Mouse (Mus musculus) heart, embryonic 12.5 days (tissue): ENCODE data around the gene Sec14l2. TPM values are rescaled to one million over a fixed set of nuclear protein-coding genes. Genes with fewer than 3 reads are reported as not detected.
"Not testable (repeated sequence)": the region's sequence is repeated elsewhere in the genome, so short reads cannot be mapped to it uniquely, and the experiment has no call there.

Experiments
- ATAC-seq: fragments of 200-750 bp; cut with Nextera tagmentation; 2 replicates; pipeline ENCODE4 v1.8.0; 2017; ENCODE audit warnings: moderate TSS enrichment, moderate library complexity; ENCODE audit not compliant: insufficient number of reproducible peaks, low FRiP score
- H3K27ac ChIP-seq: fragments of 300-500 bp; sonication (generic); 2 replicates; pipeline ENCODE4 v1.5.1; 2016; ENCODE audit warnings: mild to moderate bottlenecking, moderate library complexity; ENCODE audit not compliant: poor library complexity, severe bottlenecking
- H3K27me3 ChIP-seq: fragments of 300-500 bp; sonication (generic); replicated peaks from 2 replicates; pipeline ENCODE4 v1.6.1; 2016; ENCODE audit warnings: mild to moderate bottlenecking, moderate library complexity
- H3K36me3 ChIP-seq: fragments of 300-500 bp; sonication (generic); 2 replicates; pipeline ENCODE4 v1.6.1; 2016; ENCODE audit warnings: mild to moderate bottlenecking, moderate library complexity
- H3K4me1 ChIP-seq: fragments of 300-500 bp; sonication (generic); replicated peaks from 2 replicates; pipeline ENCODE4 v1.6.1; 2016; ENCODE audit warnings: mild to moderate bottlenecking
- H3K4me2 ChIP-seq: fragments of 300-500 bp; sonication (generic); 2 replicates; pipeline ENCODE4 v1.6.1; 2016; ENCODE audit warnings: mild to moderate bottlenecking, moderate library complexity
- H3K4me3 ChIP-seq: fragments of 300-500 bp; sonication (generic); 2 replicates; pipeline ENCODE4 v1.5.1; 2016; ENCODE audit warnings: mild to moderate bottlenecking
- H3K9ac ChIP-seq: fragments of 300-500 bp; sonication (generic); 2 replicates; pipeline ENCODE4 v1.6.1; 2016; ENCODE audit warnings: mild to moderate bottlenecking, moderate library complexity
- H3K9me3 ChIP-seq: fragments of 300-500 bp; sonication (generic); replicated peaks from 2 replicates; pipeline ENCODE4 v1.6.1; 2016; ENCODE audit warnings: mild to moderate bottlenecking, moderate library complexity
- WGBS: fragments of 180-500 bp; shearing (Covaris S2); methylation state at CpG from one replicate; pipeline ENCODE4 v1.1.7; 2016; 5-methylcytosine and 5-hydroxymethylcytosine counted together
- polyA plus RNA-seq: library from polyadenylated mRNA; unstranded; fragments of >200 nt; fragmentation: Nextera tagmentation; extraction: Ambion mirVana; gene quantifications from 2 replicates; pipeline ENCODE4 v1.2.1, GENCODE M21; 2016

The Sec14l2 gene
- polyA plus RNA-seq, 1 experiment from 2014 or later, result 1.1 TPM

DNA sequence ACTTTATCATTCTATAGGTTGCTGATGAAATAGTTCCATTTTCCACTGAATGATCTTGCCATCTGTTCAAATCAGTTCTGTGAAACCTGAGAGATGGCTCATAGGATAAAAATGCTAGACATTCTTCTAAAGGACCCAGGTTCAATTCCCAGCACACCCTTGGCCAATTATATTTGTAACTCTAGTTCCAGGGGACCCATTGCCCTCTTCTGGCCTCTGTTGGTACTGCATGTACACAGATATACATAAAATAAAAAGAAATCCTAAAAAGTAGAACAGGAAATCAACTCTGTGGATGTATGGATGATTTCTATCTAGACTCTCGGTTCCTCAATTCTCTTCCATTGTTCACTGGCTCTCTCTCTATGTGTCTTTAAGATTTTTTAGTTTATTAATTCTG lies 3.8 kb upstream of the Sec14l2 start:
- no peaks in the 10 kb centered on the region for H3K36me3 ChIP-seq
- no peaks in the 10 kb centered on the region for H3K27me3 ChIP-seq
- WGBS, result 74% methylated on average over 1 of the region's 1 CpGs
- ATAC-seq, result no peak
- H3K9ac ChIP-seq, result no peak overlapping the region
- peaks cover 19% of the 10 kb centered on the region for H3K9me3 ChIP-seq
- H3K27ac ChIP-seq, result no peak overlapping the region
- H3K4me1 ChIP-seq, result 0 out of 2 replicates have a peak, but pooled peaks cover 3% of the 10 kb centered on the region
- no peak overlapping the region for H3K4me2 ChIP-seq
- no peak overlapping the region for H3K4me3 ChIP-seq

GRCm38 (mm10) chr11:4123922-4124321 lies 707 bp upstream of the Sec14l2 start:
- no peaks in the 10 kb centered on the region for H3K36me3 ChIP-seq
- H3K4me2 ChIP-seq, result no peak overlapping the region
- 52% methylated on average over 5 of the region's 5 CpGs for WGBS
- H3K9me3 ChIP-seq, result peaks cover 19% of the 10 kb centered on the region
- no peak for ATAC-seq
- no peak overlapping the region for H3K4me3 ChIP-seq
- H3K4me1 ChIP-seq, result peaks cover 14% of the 10 kb centered on the region
- peaks cover 8% of the 10 kb centered on the region; the same call in 1 of the 2 replicates for H3K27me3 ChIP-seq
- H3K9ac ChIP-seq, result no peak overlapping the region
- no peak overlapping the region for H3K27ac ChIP-seq

- 77% methylated on average over 5 of the region's 5 CpGs for WGBS
- Histone ChIP-seq H3K27ac (no peak overlapping the region), H3K9me3 (peaks cover 19% of the 10 kb centered on the region), H3K4me3 (no peak overlapping the region), H3K36me3 (no peaks in the 10 kb centered on the region), H3K27me3 (peaks cover 15% of the 10 kb centered on the region), H3K4me1 (peaks cover 30% of the 10 kb centered on the region), H3K4me2 (no peak overlapping the region), H3K9ac (no peak overlapping the region)
- ATAC-seq, result no peak
Measured at GRCm38 (mm10) chr11:4122226-4122625, 989 bp downstream of the Sec14l2 start.

DNA sequence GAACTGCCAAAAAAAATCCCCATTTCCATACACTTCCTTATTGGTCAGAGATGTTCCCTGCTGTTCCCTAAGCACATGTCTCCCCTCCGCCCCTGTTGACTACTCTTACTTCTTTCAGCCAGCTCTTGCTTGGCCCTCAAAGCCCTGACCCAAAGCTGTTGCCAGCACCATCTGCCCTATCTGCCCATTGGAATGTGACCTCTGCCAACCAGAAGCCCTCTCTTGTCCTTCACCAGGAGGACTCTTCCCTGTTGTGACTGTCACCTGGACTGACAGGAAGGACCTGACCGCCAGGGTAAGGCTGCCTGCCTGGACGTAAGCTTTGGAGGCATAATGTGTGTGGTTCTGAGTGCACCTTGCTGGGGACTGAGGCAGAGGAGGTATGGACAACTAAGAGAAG lies 1.5 kb downstream of the Sec14l2 start:
- Histone ChIP-seq H3K4me3 (no peak overlapping the region), H3K27ac (no peak overlapping the region), H3K36me3 (no peaks in the 10 kb centered on the region), H3K4me2 (no peak overlapping the region), H3K27me3 (peaks cover 20% of the 10 kb centered on the region), H3K9ac (no peak overlapping the region), H3K4me1 (peaks cover 35% of the 10 kb centered on the region), H3K9me3 (peaks cover 16% of the 10 kb centered on the region)
- 79% methylated on average over 3 of the region's 3 CpGs for WGBS
- ATAC-seq, result no peak

DNA sequence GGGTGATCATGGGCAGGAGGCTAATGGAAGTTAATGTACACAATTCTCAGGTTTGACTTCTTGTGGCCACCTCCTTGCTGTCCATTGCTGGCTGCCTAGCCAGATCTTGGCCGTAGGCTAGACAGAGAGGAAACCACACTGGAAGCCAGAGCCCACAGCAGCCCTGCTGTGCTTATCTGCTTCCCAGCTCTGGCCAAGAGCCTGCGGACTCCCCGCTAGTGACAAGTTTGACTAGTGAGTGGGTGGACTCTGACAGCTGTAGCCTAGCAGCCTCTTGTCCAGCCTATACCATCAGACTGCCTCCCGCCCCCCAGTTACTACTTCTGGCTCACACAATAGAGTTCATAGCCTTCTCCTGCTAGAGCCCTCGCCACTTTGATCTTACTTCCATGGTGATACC lies 3.6 kb downstream of the Sec14l2 start:
- no peak overlapping the region for H3K9ac ChIP-seq
- WGBS, result 16% methylated on average over 5 of the region's 5 CpGs
- H3K9me3 ChIP-seq, result no peaks in the 10 kb centered on the region
- no peak overlapping the region for H3K4me2 ChIP-seq
- peaks cover 28% of the 10 kb centered on the region for H3K27me3 ChIP-seq
- peaks cover 37% of the 10 kb centered on the region for H3K4me1 ChIP-seq
- H3K36me3 ChIP-seq, result no peaks in the 10 kb centered on the region
- no peak overlapping the region for H3K4me3 ChIP-seq
- H3K27ac ChIP-seq, result no peak overlapping the region
- no peak for ATAC-seq

- Histone ChIP-seq H3K4me3 (peak overlapping the region; percentile 56), H3K27ac (no peak overlapping the region), H3K27me3 (peaks cover 28% of the 10 kb centered on the region), H3K9me3 (no peaks in the 10 kb centered on the region), H3K36me3 (no peaks in the 10 kb centered on the region), H3K4me1 (peaks cover 37% of the 10 kb centered on the region), H3K9ac (peak overlapping the region; percentile 66), H3K4me2 (peak overlapping the region; percentile 96)
- WGBS, result 2% methylated on average over 41 of the region's 41 CpGs
- peak; percentile 28 for ATAC-seq
Measured at GRCm38 (mm10) chr11:4118081-4118921, 4.9 kb downstream of the Sec14l2 start.

GRCm38 (mm10) chr11:4117372-4118071 lies 5.7 kb downstream of the Sec14l2 start:
- H3K4me3 ChIP-seq, result peak overlapping the region; percentile 56
- peaks cover 28% of the 10 kb centered on the region for H3K27me3 ChIP-seq
- ATAC-seq, result no peak
- H3K27ac ChIP-seq, result no peak overlapping the region
- H3K9ac ChIP-seq, result peak overlapping the region; percentile 66; the same call in 1 of the 2 replicates
- peaks cover 37% of the 10 kb centered on the region for H3K4me1 ChIP-seq
- H3K9me3 ChIP-seq, result no peaks in the 10 kb centered on the region
- 16% methylated on average over 3 of the region's 3 CpGs for whole genome bisulfite sequencing
- no peaks in the 10 kb centered on the region for H3K36me3 ChIP-seq
- peak overlapping the region; percentile 96 for H3K4me2 ChIP-seq

GRCm38 (mm10) chr11:4116458-4117141 lies 6.6 kb downstream of the Sec14l2 start:
- H3K9me3 ChIP-seq, result no peaks in the 10 kb centered on the region
- H3K4me3 ChIP-seq, result no peak overlapping the region
- H3K4me1 ChIP-seq, result peaks cover 37% of the 10 kb centered on the region
- no peaks in the 10 kb centered on the region for H3K36me3 ChIP-seq
- no peak overlapping the region for H3K9ac ChIP-seq
- 57% methylated on average over 11 of the region's 11 CpGs for WGBS
- no peak overlapping the region for H3K27ac ChIP-seq
- no peak overlapping the region for H3K4me2 ChIP-seq
- ATAC-seq, result no peak
- peaks cover 28% of the 10 kb centered on the region for H3K27me3 ChIP-seq

- H3K36me3 ChIP-seq, result no peaks in the 10 kb centered on the region
- H3K4me2 ChIP-seq, result no peak overlapping the region
- no peak overlapping the region for H3K9ac ChIP-seq
- no peak overlapping the region for H3K4me3 ChIP-seq
- H3K9me3 ChIP-seq, result no peaks in the 10 kb centered on the region
- no peak overlapping the region for H3K27ac ChIP-seq
- no peak for ATAC-seq
- H3K27me3 ChIP-seq, result peaks cover 28% of the 10 kb centered on the region
- H3K4me1 ChIP-seq, result peaks cover 37% of the 10 kb centered on the region
- WGBS, result 87% methylated on average over 4 of the region's 4 CpGs
Measured at GRCm38 (mm10) chr11:4115407-4115806, 7.8 kb downstream of the Sec14l2 start.

DNA sequence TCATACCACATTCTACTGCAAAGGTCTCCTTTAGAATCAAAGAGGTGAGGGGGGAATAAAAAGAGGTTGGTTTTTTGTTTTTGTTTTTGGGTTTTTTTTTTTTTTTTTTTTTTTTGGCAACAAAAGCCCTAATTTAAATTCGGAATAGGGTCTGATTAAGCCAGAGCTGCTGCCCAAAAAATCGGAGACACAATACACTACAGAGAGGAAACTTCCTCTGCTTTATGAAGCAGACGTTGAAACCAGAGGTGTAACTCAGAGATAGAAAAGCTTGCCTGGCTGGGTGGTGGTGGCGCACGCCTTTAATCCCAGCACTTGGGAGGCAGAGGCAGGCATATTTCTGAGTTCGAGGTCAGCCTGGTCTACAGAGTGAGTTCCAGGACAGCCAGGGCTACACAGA lies 8.7 kb downstream of the Sec14l2 start:
- not testable (repeated sequence) for ATAC-seq, H3K36me3 ChIP-seq, H3K4me3 ChIP-seq, H3K4me2 ChIP-seq, H3K9ac ChIP-seq, H3K27ac ChIP-seq, H3K9me3 ChIP-seq
- 75% methylated on average over 6 of the region's 6 CpGs for WGBS
- Histone ChIP-seq H3K27me3 (peaks cover 27% of the 10 kb centered on the region), H3K4me1 (peaks cover 29% of the 10 kb centered on the region)

DNA sequence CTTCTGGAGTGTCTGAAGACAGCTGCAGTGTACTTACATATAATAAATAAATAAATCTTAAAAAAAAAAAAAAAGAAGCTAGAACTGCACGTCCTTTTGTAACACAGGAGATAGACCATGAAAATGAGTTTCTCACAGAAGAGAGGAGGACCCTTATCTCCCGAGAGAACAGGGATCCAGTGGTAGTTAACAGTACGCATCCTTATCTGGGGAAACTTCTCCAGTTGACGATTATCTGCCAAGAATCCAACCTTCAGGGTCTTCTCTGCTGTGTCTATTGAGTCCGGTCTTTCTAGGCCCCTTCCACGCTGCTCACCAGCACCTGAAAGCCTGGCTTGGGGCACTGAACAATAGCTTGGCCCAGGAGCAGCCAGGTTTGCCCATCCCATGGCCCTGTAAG lies 9.2 kb downstream of the Sec14l2 start:
- H3K9me3 ChIP-seq, result no peaks in the 10 kb centered on the region
- H3K4me2 ChIP-seq, result no peak overlapping the region
- no peak overlapping the region for H3K9ac ChIP-seq
- peaks cover 21% of the 10 kb centered on the region for H3K27me3 ChIP-seq
- no peak for ATAC-seq
- H3K4me3 ChIP-seq, result no peak overlapping the region
- 69% methylated on average over 6 of the region's 6 CpGs for WGBS
- no peak overlapping the region for H3K27ac ChIP-seq
- peaks cover 24% of the 10 kb centered on the region for H3K4me1 ChIP-seq
- no peaks in the 10 kb centered on the region for H3K36me3 ChIP-seq
